In the genomic region with DNA sequence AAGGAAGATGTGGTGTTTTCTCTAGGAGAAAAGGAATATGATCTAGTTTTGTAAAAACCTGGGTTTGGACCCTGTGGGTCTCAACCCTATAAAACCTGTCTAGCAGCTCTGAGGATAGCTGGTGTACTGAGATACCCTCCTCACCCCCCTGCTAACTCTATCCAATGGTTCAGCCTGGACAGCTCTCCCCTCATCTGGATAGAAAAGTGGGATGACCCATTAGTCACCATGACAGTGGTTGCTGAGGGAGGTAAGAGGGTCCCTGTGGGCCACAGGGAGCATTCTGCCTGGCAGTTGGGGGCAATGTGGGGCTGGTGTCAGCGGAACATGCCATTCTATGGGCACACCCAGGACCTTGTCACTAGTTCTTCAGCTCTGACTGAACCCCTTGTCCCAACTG, we compare ENCODE assay signal across 23 mouse cellular contexts.
"Had no signal": no experiment of that assay in that cellular context is flagged by ENCODE, and none has a peak within 500 bp of the region (broad histone marks: within the 10 kb centered on the region; RNA-seq: fewer than 3 reads in every experiment).

No protein-coding gene starts in this region.

- H3K4me3 ChIP-seq: heart, embryonic 10.5 days; heart, embryonic 12.5 days; hindbrain, embryonic 13.5 days; hindbrain, embryonic 15.5 days; kidney, embryonic 15.5 days; limb, embryonic 13.5 days; limb, embryonic 15.5 days; liver, embryonic 12.5 days had no signal

- H3K27ac ChIP-seq: heart, embryonic 10.5 days; hindbrain, embryonic 13.5 days; hindbrain, embryonic 15.5 days; hindbrain, postnatal 0 days; kidney, embryonic 15.5 days; kidney, postnatal 0 days; limb, embryonic 13.5 days; limb, embryonic 15.5 days; liver, embryonic 12.5 days had no signal

- DNase-seq: gastrocnemius, postnatal 14 days; gastrocnemius, postnatal 36 days; heart, adult 18-20 months; heart, postnatal 10 days; kidney, adult 11 months; kidney, adult 2 months; kidney, adult 9 months; kidney, postnatal 14 days; kidney, postnatal 36 days; layer of hippocampus, adult 9-11 months; layer of hippocampus, postnatal 36 days; left cerebral cortex, postnatal 4 days had no signal

- H3K27me3 ChIP-seq: heart, embryonic 12.5 days; hindbrain, embryonic 13.5 days; hindbrain, embryonic 15.5 days; kidney, embryonic 15.5 days; limb, embryonic 13.5 days; limb, embryonic 15.5 days; liver, embryonic 12.5 days had no signal

- ATAC-seq: hindbrain, postnatal 0 days; intestine, embryonic 16.5 days; liver, embryonic 12.5 days had no signal

- H3K4me1 ChIP-seq: heart, embryonic 10.5 days had no signal
